ENCODE assay signal across 8 mouse cellular contexts in the genomic region with DNA sequence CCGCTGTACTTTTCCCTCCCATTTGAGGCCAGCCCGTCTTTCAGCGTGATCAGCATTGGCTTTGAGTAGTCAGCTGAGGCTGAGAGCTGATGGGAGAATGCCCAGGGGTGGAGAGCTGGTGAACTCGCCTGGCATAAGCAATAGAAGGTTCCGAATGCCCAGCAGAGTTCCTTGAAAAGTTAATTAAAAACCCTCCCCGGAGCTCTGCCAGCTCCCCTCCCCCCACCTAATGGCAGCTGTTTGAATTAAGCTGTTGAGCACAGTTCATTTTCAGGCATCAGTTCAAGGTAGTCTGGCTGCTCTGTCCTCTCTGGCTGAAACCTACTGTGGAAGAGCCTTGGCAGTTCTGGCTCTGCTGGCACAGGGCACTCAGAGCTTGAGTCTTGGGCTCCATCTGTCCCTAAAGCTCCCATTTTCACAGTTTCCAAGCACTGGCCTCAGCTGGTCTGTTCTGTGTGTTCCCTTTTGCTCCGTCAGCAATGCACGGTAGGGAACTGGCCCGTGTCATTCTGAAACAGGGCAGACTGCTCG. TPM values are rescaled to one million over a fixed set of nuclear protein-coding genes. Genes with fewer than 3 reads are reported as not detected.
DNase-seq lines count a peak whose midpoint lies in the region; ATAC-seq and TF ChIP-seq lines count a peak whose summit lies in the region.
"Had no signal": no experiment of that assay in that cellular context is flagged by ENCODE, and none has a peak within 500 bp of the region (broad histone marks: within the 10 kb centered on the region; RNA-seq: fewer than 3 reads in every experiment).

No protein-coding gene starts in this region.

- H3K27me3 ChIP-seq in stomach, embryonic 15.5 days (replicated peaks), result no peaks in the 10 kb centered on the region
- no peaks in the 10 kb centered on the region for H3K27me3 ChIP-seq in stomach, postnatal 0 days (ENCODE audit: control insufficient read depth, insufficient read depth, low read length)
- no peaks in the 10 kb centered on the region for H3K27me3 ChIP-seq in embryonic facial prominence, embryonic 13.5 days
- no peaks in the 10 kb centered on the region for H3K27me3 ChIP-seq in kidney, embryonic 16.5 days (ENCODE audit: insufficient read depth, low read length)
- H3K27me3 ChIP-seq: heart, embryonic 13.5 days had no signal

- intact Hi-C loops in heart, postnatal 25 days (cut with DNase I), result no loop called here

- H3K27ac ChIP-seq in stomach, embryonic 15.5 days, result 0 out of 2 replicates have a peak overlapping the region, but pooled peaks have one; percentile 22
- no peak overlapping the region for H3K27ac ChIP-seq in stomach, postnatal 0 days (replicated peaks)
- H3K27ac ChIP-seq in embryonic facial prominence, embryonic 13.5 days, result peak overlapping the region; percentile 48; the same call in 1 of the 2 replicates
- H3K27ac ChIP-seq in kidney, embryonic 16.5 days (ENCODE audit: low read length), result peak overlapping the region; percentile 17; the same call in 1 of the 2 replicates
- H3K27ac ChIP-seq in macrophage, result peak overlapping the region; percentile 24; the same call in 1 of the 2 replicates
- H3K27ac ChIP-seq: heart, embryonic 13.5 days had no signal

- no peak for DNase-seq in stomach, postnatal 0 days (ENCODE audit: low spot score)
- no peak for DNase-seq in heart, postnatal 25 days (ENCODE audit: low spot score)
- DNase-seq in urinary bladder, postnatal 14 days (ENCODE audit: low spot score), result no peak

- no peak for TF ChIP-seq EP300 in stomach, postnatal 0 days (optimal IDR thresholded peaks at IDR 0.05)

- H3K79me2 ChIP-seq in macrophage (ENCODE audit: inconsistent target), result peaks cover 40% of the 10 kb centered on the region

- no peaks in the 10 kb centered on the region for H3K9me3 ChIP-seq in stomach, embryonic 15.5 days
- H3K9me3 ChIP-seq in stomach, postnatal 0 days (ENCODE audit: control insufficient read depth, low read length), result no peaks in the 10 kb centered on the region
- no peaks in the 10 kb centered on the region for H3K9me3 ChIP-seq in embryonic facial prominence, embryonic 13.5 days
- H3K9me3 ChIP-seq in kidney, embryonic 16.5 days (ENCODE audit: low read length), result no peaks in the 10 kb centered on the region
- H3K9me3 ChIP-seq: heart, embryonic 13.5 days had no signal

- no peak overlapping the region for H3K4me3 ChIP-seq in stomach, embryonic 15.5 days (replicated peaks)
- no peak overlapping the region for H3K4me3 ChIP-seq in stomach, postnatal 0 days (ENCODE audit: low read depth, low read length)
- H3K4me3 ChIP-seq in embryonic facial prominence, embryonic 13.5 days, result no peak overlapping the region
- H3K4me3 ChIP-seq in kidney, embryonic 16.5 days (ENCODE audit: low read length), result no peak overlapping the region
- no peak overlapping the region for H3K4me3 ChIP-seq in macrophage (ENCODE audit: inconsistent target)
- H3K4me3 ChIP-seq: heart, embryonic 13.5 days had no signal

- WGBS in stomach, embryonic 15.5 days, result 81% methylated on average over 10 of the region's 10 CpGs
- WGBS in stomach, postnatal 0 days, result 86% methylated on average over 10 of the region's 10 CpGs
- 55% methylated on average over 10 of the region's 10 CpGs for WGBS in embryonic facial prominence, embryonic 13.5 days
- 77% methylated on average over 10 of the region's 10 CpGs for WGBS in kidney, embryonic 16.5 days
- WGBS in macrophage (ENCODE audit: missing documents), result 84% methylated on average over 9 of the region's 10 CpGs

- TF ChIP-seq CTCF in stomach, postnatal 0 days (IDR thresholded peaks at IDR 0.05; ENCODE audit: low read depth), result no peak

- H3K36me3 ChIP-seq in stomach, embryonic 15.5 days, result peaks cover 51% of the 10 kb centered on the region
- H3K36me3 ChIP-seq in stomach, postnatal 0 days (ENCODE audit: control insufficient read depth, insufficient read depth, low read length), result peaks cover 24% of the 10 kb centered on the region; the same call in 1 of the 2 replicates
- peaks cover 86% of the 10 kb centered on the region for H3K36me3 ChIP-seq in embryonic facial prominence, embryonic 13.5 days
- peaks cover 75% of the 10 kb centered on the region for H3K36me3 ChIP-seq in kidney, embryonic 16.5 days (ENCODE audit: insufficient read depth, low read length)
- H3K36me3 ChIP-seq in macrophage (ENCODE audit: inconsistent target), result peaks cover 31% of the 10 kb centered on the region; the same call in 1 of the 2 replicates

- H3K4me1 ChIP-seq in stomach, embryonic 15.5 days, result peaks cover 9% of the 10 kb centered on the region
- H3K4me1 ChIP-seq in stomach, postnatal 0 days (replicated peaks; ENCODE audit: control insufficient read depth, insufficient read depth), result no peaks in the 10 kb centered on the region
- H3K4me1 ChIP-seq in embryonic facial prominence, embryonic 13.5 days, result peaks cover 35% of the 10 kb centered on the region
- H3K4me1 ChIP-seq in kidney, embryonic 16.5 days (ENCODE audit: insufficient read depth, low read length), result peaks cover 16% of the 10 kb centered on the region

- ATAC-seq in stomach, embryonic 15.5 days (ENCODE audit: insufficient read depth, low FRiP score, low read depth), result no peak
- no peak for ATAC-seq in stomach, postnatal 0 days (ENCODE audit: low FRiP score, low TSS enrichment)
- ATAC-seq in embryonic facial prominence, embryonic 13.5 days (ENCODE audit: insufficient number of reproducible peaks, insufficient read depth, low FRiP score, low TSS enrichment, low read depth), result no peak
- ATAC-seq in kidney, embryonic 16.5 days (ENCODE audit: low FRiP score, low TSS enrichment), result no peak

- no peak overlapping the region for H3K9ac ChIP-seq in stomach, embryonic 15.5 days
- H3K9ac ChIP-seq in stomach, postnatal 0 days (ENCODE audit: low read length), result no peak overlapping the region
- peak overlapping the region; percentile 16; the same call in 1 of the 2 replicates for H3K9ac ChIP-seq in embryonic facial prominence, embryonic 13.5 days
- H3K9ac ChIP-seq in kidney, embryonic 16.5 days (replicated peaks; ENCODE audit: low read length), result no peak overlapping the region
- H3K9ac ChIP-seq: heart, embryonic 13.5 days had no signal

- no peak overlapping the region for H3K4me2 ChIP-seq in stomach, embryonic 15.5 days
- no peak overlapping the region for H3K4me2 ChIP-seq in stomach, postnatal 0 days (replicated peaks; ENCODE audit: low read depth)
- H3K4me2 ChIP-seq in embryonic facial prominence, embryonic 13.5 days, result no peak overlapping the region
- H3K4me2 ChIP-seq in kidney, embryonic 16.5 days (replicated peaks; ENCODE audit: low read depth, low read length), result no peak overlapping the region
- H3K4me2 ChIP-seq: heart, embryonic 13.5 days had no signal

RNA-seq across cellular contexts. Expression of gene Fads1, which starts 5.7 kb away (rescaled TPM):
- polyA plus RNA-seq in stomach, embryonic 15.5 days (2015; fragmentation: Nextera tagmentation; extraction: Ambion mirVana), result 111 and 122 TPM in 2 replicates
- polyA plus RNA-seq in stomach, postnatal 0 days (2015; fragmentation: Nextera tagmentation; extraction: Ambion mirVana), result 36.3 TPM in 2 replicates
- polyA plus RNA-seq in embryonic facial prominence, embryonic 13.5 days (2015; fragmentation: Nextera tagmentation; extraction: Ambion mirVana), result 93.6 and 104 TPM in 2 replicates
- 95.4 and 100 TPM in 2 replicates for polyA plus RNA-seq in kidney, embryonic 16.5 days (2015; fragmentation: Nextera tagmentation; extraction: Ambion mirVana)
- 10 to 100 TPM in 17 of 26 experiments, 1 to 10 TPM in 9; 1.8 to 88.5 (median 20.6) TPM for total RNA-seq in macrophage (2018; cell fraction: chromatin; rRNA removed)
- 100 to 1,000 TPM in 19 of 26 experiments, 10 to 100 TPM in 7; 60.5 to 162 (median 111) TPM for total RNA-seq in macrophage (2018; cell fraction: cytosol; rRNA removed)
- 100 to 1,000 TPM in 6 of 26 experiments, 10 to 100 TPM in 19, 1 to 10 TPM in 1; 7.6 to 131 (median 53.2) TPM for total RNA-seq in macrophage (2018; cell fraction: nucleus; rRNA removed)
- 63.4 to 93.5 TPM (median 74.9 TPM) in 3 replicates for polyA plus RNA-seq in macrophage (2018)
- 10 to 100 TPM; 20.2 to 23.7 TPM for total RNA-seq in heart, postnatal 25 days (2021)

RNA-seq across cellular contexts. Expression of gene Tmem258, which starts 15.5 kb away (rescaled TPM):
- polyA plus RNA-seq in stomach, embryonic 15.5 days (2015; fragmentation: Nextera tagmentation; extraction: Ambion mirVana), result 473 and 509 TPM in 2 replicates
- 330 and 370 TPM in 2 replicates for polyA plus RNA-seq in stomach, postnatal 0 days (2015; fragmentation: Nextera tagmentation; extraction: Ambion mirVana)
- polyA plus RNA-seq in embryonic facial prominence, embryonic 13.5 days (2015; fragmentation: Nextera tagmentation; extraction: Ambion mirVana), result 485 and 486 TPM in 2 replicates
- 430 and 433 TPM in 2 replicates for polyA plus RNA-seq in kidney, embryonic 16.5 days (2015; fragmentation: Nextera tagmentation; extraction: Ambion mirVana)
- total RNA-seq in macrophage (2018; cell fraction: chromatin; rRNA removed), result 10 to 100 TPM in 25 of 26 experiments, 1 to 10 TPM in 1; 6.3 to 45.1 (median 23.2) TPM
- 100 to 1,000 TPM in 7 of 26 experiments, 10 to 100 TPM in 19; 69.4 to 116 (median 93.9) TPM for total RNA-seq in macrophage (2018; cell fraction: cytosol; rRNA removed)
- total RNA-seq in macrophage (2018; cell fraction: nucleus; rRNA removed), result 10 to 100 TPM; 12.3 to 48.6 (median 32.6) TPM
- 135 to 169 TPM (median 137 TPM) in 3 replicates for polyA plus RNA-seq in macrophage (2018)
- 100 to 1,000 TPM; 172 to 178 TPM for total RNA-seq in heart, postnatal 25 days (2021)

RNA-seq across cellular contexts. Expression of gene Fen1, which starts 15.6 kb away (rescaled TPM):
- polyA plus RNA-seq in stomach, embryonic 15.5 days (2015; fragmentation: Nextera tagmentation; extraction: Ambion mirVana), result 86.3 and 92.0 TPM in 2 replicates
- 27.8 and 29.2 TPM in 2 replicates for polyA plus RNA-seq in stomach, postnatal 0 days (2015; fragmentation: Nextera tagmentation; extraction: Ambion mirVana)
- polyA plus RNA-seq in embryonic facial prominence, embryonic 13.5 days (2015; fragmentation: Nextera tagmentation; extraction: Ambion mirVana), result 69.3 and 88.1 TPM in 2 replicates
- polyA plus RNA-seq in kidney, embryonic 16.5 days (2015; fragmentation: Nextera tagmentation; extraction: Ambion mirVana), result 103 and 107 TPM in 2 replicates
- 1 to 10 TPM; 1.0 to 6.2 (median 2.4) TPM for total RNA-seq in macrophage (2018; cell fraction: chromatin; rRNA removed)
- 10 to 100 TPM; 13.9 to 28.0 (median 21.1) TPM for total RNA-seq in macrophage (2018; cell fraction: cytosol; rRNA removed)
- 10 to 100 TPM in 16 of 26 experiments, 1 to 10 TPM in 10; 3.5 to 35.0 (median 11.2) TPM for total RNA-seq in macrophage (2018; cell fraction: nucleus; rRNA removed)
- 13.8 to 52.7 TPM (median 20.3 TPM) in 3 replicates for polyA plus RNA-seq in macrophage (2018)
- total RNA-seq in heart, postnatal 25 days (2021), result 1 to 10 TPM; 4.5 to 4.7 TPM

RNA-seq across cellular contexts. Expression of gene Myrf, which starts 52.2 kb away (rescaled TPM):
- polyA plus RNA-seq in stomach, embryonic 15.5 days (2015; fragmentation: Nextera tagmentation; extraction: Ambion mirVana), result 17.5 and 17.8 TPM in 2 replicates
- polyA plus RNA-seq in stomach, postnatal 0 days (2015; fragmentation: Nextera tagmentation; extraction: Ambion mirVana), result 9.6 and 10.7 TPM in 2 replicates
- polyA plus RNA-seq in embryonic facial prominence, embryonic 13.5 days (2015; fragmentation: Nextera tagmentation; extraction: Ambion mirVana), result 0.91 and 1.4 TPM in 2 replicates
- 3.9 and 4.2 TPM in 2 replicates for polyA plus RNA-seq in kidney, embryonic 16.5 days (2015; fragmentation: Nextera tagmentation; extraction: Ambion mirVana)
- total RNA-seq in macrophage (2018; cell fraction: chromatin; rRNA removed), result 1 to 10 TPM in 11 of 26 experiments, under 1 TPM in 11, not detected in 4; 0.18 to 3.1 (median 0.97) TPM
- total RNA-seq in macrophage (2018; cell fraction: cytosol; rRNA removed), result 1 to 10 TPM in 8 of 26 experiments, under 1 TPM in 18; 0.09 to 2.9 (median 0.54) TPM
- total RNA-seq in macrophage (2018; cell fraction: nucleus; rRNA removed), result 1 to 10 TPM in 5 of 26 experiments, under 1 TPM in 18, not detected in 3; 0.12 to 2.7 (median 0.64) TPM
- polyA plus RNA-seq in macrophage (2018), result 0.08 to 0.37 TPM (median 0.17 TPM) in 3 replicates
- total RNA-seq in heart, postnatal 25 days (2021), result 1 to 10 TPM; 4.5 to 6.8 TPM
